16 mouse cellular contexts compared by ENCODE assay signal in genomic region chr3:115281233-115281632, GRCm38 (mm10).
"Had no signal": no experiment of that assay in that cellular context is flagged by ENCODE, and none has a peak within 500 bp of the region (broad histone marks: within the 10 kb centered on the region; RNA-seq: fewer than 3 reads in every experiment).

No protein-coding gene starts in this region.

- H3K4me1 ChIP-seq: lung, embryonic 15.5 days; megakaryocyte, embryonic 14.5 days; midbrain, embryonic 13.5 days; midbrain, embryonic 15.5 days; neural tube, embryonic 12.5 days had no signal

- H3K9ac ChIP-seq: liver, postnatal 0 days; lung, embryonic 15.5 days; midbrain, embryonic 13.5 days; midbrain, embryonic 15.5 days; neural tube, embryonic 12.5 days had no signal

- H3K27me3 ChIP-seq: lung, embryonic 15.5 days; megakaryocyte, embryonic 14.5 days; midbrain, embryonic 13.5 days; midbrain, embryonic 15.5 days; neural tube, embryonic 12.5 days had no signal

- H3K9me3 ChIP-seq: lung, embryonic 15.5 days; megakaryocyte, embryonic 14.5 days; midbrain, embryonic 13.5 days; midbrain, embryonic 15.5 days; neural tube, embryonic 12.5 days had no signal

- H3K27ac ChIP-seq: lung, embryonic 15.5 days; macrophage; midbrain, embryonic 13.5 days; midbrain, embryonic 15.5 days; neural tube, embryonic 12.5 days had no signal

- H3K36me3 ChIP-seq: lung, embryonic 15.5 days; midbrain, embryonic 13.5 days; midbrain, embryonic 15.5 days; neural tube, embryonic 12.5 days had no signal

- DNase-seq: liver, postnatal 0 days; lung, adult 2 months; lung, postnatal 14 days; lung, postnatal 36 days; right cerebral cortex, postnatal 25 days; right cerebral cortex, postnatal 4 days; spleen, adult 18-20 months; thymus, adult 18-20 months; thymus, postnatal 14 days; thymus, postnatal 36 days had no signal

- H3K4me3 ChIP-seq: lung, embryonic 15.5 days; megakaryocyte, embryonic 14.5 days; midbrain, embryonic 13.5 days; midbrain, embryonic 15.5 days; neural tube, embryonic 12.5 days had no signal
